In the genomic region with DNA sequence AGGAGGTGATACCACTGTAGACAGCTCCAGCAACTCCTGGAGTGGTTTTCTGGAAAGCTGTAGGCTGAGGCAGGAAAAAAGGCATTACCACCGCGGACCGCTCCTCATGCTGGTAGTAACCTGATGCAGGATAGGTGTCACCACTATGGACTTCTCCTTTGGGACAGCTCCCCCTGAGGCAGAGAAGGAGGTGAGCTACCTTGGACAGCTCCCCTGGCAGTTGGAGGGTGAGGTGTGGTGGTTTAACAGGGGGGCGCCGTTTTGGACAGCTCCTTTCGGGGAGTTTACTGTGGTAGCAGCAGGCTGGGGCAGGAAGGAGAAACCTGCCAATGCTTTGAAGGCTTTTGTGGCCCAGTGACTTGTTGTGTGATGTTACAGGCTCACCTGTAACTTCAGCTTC, we compare ENCODE assay signal across 9 mouse cellular contexts. TPM values are rescaled to one million over a fixed set of nuclear protein-coding genes. Genes with fewer than 3 reads are reported as not detected.
DNase-seq lines count a peak whose midpoint lies in the region; ATAC-seq and TF ChIP-seq lines count a peak whose summit lies in the region.
"Had no signal": no experiment of that assay in that cellular context is flagged by ENCODE, and none has a peak within 500 bp of the region (broad histone marks: within the 10 kb centered on the region; RNA-seq: fewer than 3 reads in every experiment).

No protein-coding gene starts in this region.

- no peak overlapping the region for H3K9ac ChIP-seq in hindbrain, embryonic 14.5 days
- H3K9ac ChIP-seq in kidney, embryonic 14.5 days (ENCODE audit: low read depth, low read length), result no peak overlapping the region

- TF ChIP-seq POLR2A in brain, embryonic 14.5 days (IDR thresholded peaks at IDR 0.05; ENCODE audit: borderline replicate concordance, extremely low read depth, insufficient read depth, insufficient read length, poor library complexity, severe bottlenecking), result no peak

- H3K9me3 ChIP-seq in hindbrain, embryonic 10.5 days, result no peaks in the 10 kb centered on the region
- H3K9me3 ChIP-seq in hindbrain, embryonic 14.5 days (ENCODE audit: control insufficient read depth, low read length), result no peaks in the 10 kb centered on the region
- H3K9me3 ChIP-seq in kidney, embryonic 14.5 days (ENCODE audit: control insufficient read depth, low read length), result no peaks in the 10 kb centered on the region

- no peak overlapping the region for H3K4me3 ChIP-seq in hindbrain, embryonic 10.5 days
- no peak overlapping the region for H3K4me3 ChIP-seq in hindbrain, embryonic 14.5 days (replicated peaks; ENCODE audit: low read length)
- H3K4me3 ChIP-seq in kidney, embryonic 14.5 days (ENCODE audit: low read length), result no peak overlapping the region

- no peak for TF ChIP-seq CTCF in brain, embryonic 14.5 days (IDR thresholded peaks at IDR 0.05; ENCODE audit: borderline replicate concordance, extremely low read depth, insufficient read depth, insufficient read length)

- no peak overlapping the region for H3K27ac ChIP-seq in hindbrain, embryonic 10.5 days
- H3K27ac ChIP-seq in hindbrain, embryonic 14.5 days, result no peak overlapping the region
- H3K27ac ChIP-seq in kidney, embryonic 14.5 days (ENCODE audit: low read depth, low read length), result no peak overlapping the region

- DNase-seq in hindbrain, embryonic 10.5 days (ENCODE audit: low spot score), result peak; percentile 25
- no peak for DNase-seq in hindbrain, embryonic 14.5 days (ENCODE audit: low spot score)
- peak; percentile 1 for DNase-seq in brain, embryonic 14.5 days (ENCODE audit: low read depth)
- DNase-seq in lung, postnatal 36 days, result peak; percentile 15
- DNase-seq in layer of hippocampus, postnatal 14 days (ENCODE audit: low spot score in 2 of 2), result no peak
- no peak for DNase-seq in right cerebral cortex, adult 2 months (ENCODE audit: low spot score in 2 of 2)
- DNase-seq in T-cell, adult 2 months (ENCODE audit: low spot score), result no peak

- H3K4me1 ChIP-seq in hindbrain, embryonic 10.5 days (replicated peaks), result no peaks in the 10 kb centered on the region
- peaks cover under 1% of the 10 kb centered on the region for H3K4me1 ChIP-seq in hindbrain, embryonic 14.5 days (replicated peaks; ENCODE audit: control insufficient read depth, insufficient read depth, low read length)
- no peaks in the 10 kb centered on the region for H3K4me1 ChIP-seq in kidney, embryonic 14.5 days (ENCODE audit: control insufficient read depth, insufficient read depth, low read length)

- no peak overlapping the region for H3K4me2 ChIP-seq in hindbrain, embryonic 14.5 days (replicated peaks)
- H3K4me2 ChIP-seq in kidney, embryonic 14.5 days (replicated peaks; ENCODE audit: low read depth, low read length), result no peak overlapping the region

- no peak for ATAC-seq in hindbrain, embryonic 14.5 days (ENCODE audit: low FRiP score)
- ATAC-seq in kidney, embryonic 14.5 days (ENCODE audit: low FRiP score, low TSS enrichment), result peak; percentile 90

- WGBS in hindbrain, embryonic 10.5 days, result 36% methylated on average over 6 of the region's 6 CpGs
- 35% methylated on average over 6 of the region's 6 CpGs for WGBS in hindbrain, embryonic 14.5 days
- 18% methylated on average over 6 of the region's 6 CpGs for WGBS in kidney, embryonic 14.5 days

- H3K27me3 ChIP-seq in hindbrain, embryonic 10.5 days (ENCODE audit: insufficient read depth, poor library complexity, severe bottlenecking), result no peaks in the 10 kb centered on the region
- no peaks in the 10 kb centered on the region for H3K27me3 ChIP-seq in hindbrain, embryonic 14.5 days (ENCODE audit: control insufficient read depth, insufficient read depth, low read length)
- H3K27me3 ChIP-seq in kidney, embryonic 14.5 days (ENCODE audit: control insufficient read depth, insufficient read depth, low read length), result no peaks in the 10 kb centered on the region

- peaks cover 16% of the 10 kb centered on the region; the same call in 1 of the 2 replicates for H3K36me3 ChIP-seq in hindbrain, embryonic 10.5 days
- peaks cover 8% of the 10 kb centered on the region; the same call in 1 of the 2 replicates for H3K36me3 ChIP-seq in hindbrain, embryonic 14.5 days (replicated peaks; ENCODE audit: control insufficient read depth, insufficient read depth)
- no peaks in the 10 kb centered on the region for H3K36me3 ChIP-seq in kidney, embryonic 14.5 days (ENCODE audit: control insufficient read depth, insufficient read depth, low read length)

RNA-seq across cellular contexts. Expression of a gene that starts 42.8 kb away (rescaled TPM):
- polyA plus RNA-seq in hindbrain, embryonic 10.5 days (2016; fragmentation: Nextera tagmentation; extraction: Ambion mirVana), result not detected in 2 replicates
- polyA plus RNA-seq in hindbrain, embryonic 14.5 days (2014; fragmentation: Nextera tagmentation; extraction: Ambion mirVana), result not detected in 2 replicates
- not detected in 2 replicates for polyA plus RNA-seq in brain, embryonic 14.5 days (2012; rRNA removed)
- polyA plus RNA-seq in kidney, embryonic 14.5 days (2014; fragmentation: Nextera tagmentation; extraction: Ambion mirVana), result not detected in 2 replicates
- not detected for total RNA-seq in layer of hippocampus, postnatal 14 days (2021)
- total RNA-seq: liver, adult 2 months had no signal
- polyA plus RNA-seq: liver, adult 2 months had no signal

Comparison
In these comparisons a context has a peak if more than half of its experiments do, and no peak if none do; other contexts are left out.
1. DNase-seq: peak in hindbrain, embryonic 10.5 days (single experiment), brain, embryonic 14.5 days (single experiment) and lung, postnatal 36 days (single experiment); none in hindbrain, embryonic 14.5 days (single experiment), layer of hippocampus, postnatal 14 days (0 of 2), right cerebral cortex, adult 2 months (0 of 2) and T-cell, adult 2 months (single experiment).